Mouse (Mus musculus): ENCODE data around the gene Hspa1b. TPM values are rescaled to one million over a fixed set of nuclear protein-coding genes. Genes with fewer than 3 reads are reported as not detected.
"Not testable (repeated sequence)": the region's sequence is repeated elsewhere in the genome, so short reads cannot be mapped to it uniquely, and the experiment has no call there.

Hspa1b gene
- polyA plus RNA-seq (2011; ENCODE audit: insufficient read length, low read depth, missing spikeins): 20.9 and 36.6 TPM in 2 replicates

DNA sequence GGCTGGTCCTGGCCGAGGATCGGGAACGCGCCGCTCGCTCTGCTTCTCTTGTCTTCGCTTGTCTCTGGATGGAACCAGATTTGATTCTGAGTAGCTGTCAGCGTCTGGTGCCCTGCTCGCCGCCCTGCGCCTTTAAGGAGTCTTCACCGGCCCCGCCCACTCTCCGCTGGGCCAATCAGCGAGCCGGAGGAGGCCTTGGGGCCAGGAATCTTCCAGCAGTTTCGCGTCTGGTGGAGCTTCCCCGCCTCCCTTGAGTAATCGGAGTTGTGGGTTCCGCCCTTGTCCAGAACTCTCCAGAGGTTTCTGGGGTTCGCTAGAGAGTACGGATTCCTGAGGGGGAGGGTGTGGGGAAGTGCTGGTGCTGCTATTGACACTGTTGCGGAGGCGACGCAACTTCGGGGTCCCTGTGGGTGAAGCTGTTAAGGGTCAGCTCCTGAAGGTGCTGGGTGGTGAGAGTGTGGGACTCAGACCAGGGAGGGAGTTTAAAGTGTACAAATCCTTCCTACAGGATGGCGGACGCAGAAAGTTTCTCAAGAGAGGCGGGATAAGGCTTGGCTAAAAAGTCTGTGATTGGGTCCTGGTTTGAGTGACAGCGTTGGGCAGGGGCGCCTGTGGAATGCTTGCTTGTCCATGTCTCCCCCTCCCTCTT lies at the start of gene Hspa1b:
Gene Hspa1b (minus strand): TSS at position 109 of the 649 bp plus-strand sequence.
- H3K27ac ChIP-seq (ENCODE audit: insufficient read depth, low read length): peak within 1 kb of the TSS; percentile 98
- peak; percentile 78 for TF ChIP-seq POLR2A (IDR thresholded peaks at IDR 0.05; ENCODE audit: low read depth, low read length)
- H3K4me3 ChIP-seq (ENCODE audit: insufficient read depth, low read length): peak within 1 kb of the TSS; percentile 77
- not testable (repeated sequence) for H3K4me1 ChIP-seq (ENCODE audit: control insufficient read depth, insufficient read depth, low read length)

DNA sequence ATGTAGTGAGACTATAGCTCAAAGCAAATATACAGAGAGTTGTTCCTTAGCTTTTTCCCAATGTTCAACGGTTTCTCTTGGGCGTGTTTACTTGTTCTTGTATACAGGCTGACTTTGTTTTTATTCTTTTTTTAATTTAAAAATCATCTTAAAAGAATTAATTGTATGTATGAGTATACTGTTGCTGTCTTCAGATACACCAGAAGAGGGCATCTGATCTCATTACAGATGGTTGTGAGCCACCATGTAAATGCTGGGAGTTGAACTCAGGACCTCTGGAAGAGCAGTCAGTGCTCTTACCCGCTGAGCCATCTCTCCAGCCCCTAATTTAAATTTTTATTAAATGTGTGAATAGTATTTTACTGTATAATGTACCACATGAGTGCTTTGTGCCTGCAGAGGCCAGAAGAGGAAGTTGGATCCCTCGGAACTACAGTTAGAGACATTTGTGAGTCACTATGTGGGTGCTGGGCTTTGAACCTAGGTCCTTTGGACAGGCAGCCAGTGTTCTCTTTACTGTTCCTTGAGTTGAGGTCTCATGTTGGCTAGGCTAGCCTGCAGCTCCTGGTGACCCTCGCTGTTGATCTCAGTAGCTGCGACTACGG lies 48.5 kb upstream of the Hspa1b start:
- Histone ChIP-seq H3K4me3 (ENCODE audit: insufficient read depth, low read length) (no peak overlapping the region), H3K27ac (ENCODE audit: insufficient read depth, low read length) (no peak overlapping the region), H3K4me1 (ENCODE audit: control insufficient read depth, insufficient read depth, low read length) (no peaks in the 10 kb centered on the region; the same call in 1 of the 2 replicates)
- TF ChIP-seq CTCF (IDR thresholded peaks at IDR 0.05; ENCODE audit: borderline replicate concordance, insufficient read depth, low read length): no peak
- TF ChIP-seq POLR2A (IDR thresholded peaks at IDR 0.05; ENCODE audit: low read depth, low read length): no peak

DNA sequence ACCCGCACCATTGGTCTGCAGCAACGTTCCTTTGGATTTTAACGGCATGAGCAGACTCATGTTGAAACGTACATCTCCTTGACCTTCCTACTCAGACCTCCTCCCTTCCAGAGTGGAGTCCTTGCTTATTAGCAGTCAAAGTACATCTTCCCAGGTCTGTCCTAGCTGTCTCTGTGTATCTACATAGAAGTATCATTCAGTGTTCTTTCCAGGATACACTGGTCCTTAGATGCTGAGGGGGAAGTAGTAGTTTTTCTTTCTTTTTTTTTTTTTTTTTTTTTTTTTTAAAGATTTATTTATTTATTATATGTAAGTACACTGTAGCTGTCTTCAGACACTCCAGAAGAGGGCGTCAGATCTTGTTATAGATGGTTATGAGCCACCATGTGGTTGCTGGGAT lies 46.9 kb upstream of the Hspa1b start:
- not testable (repeated sequence) for H3K4me3 ChIP-seq (ENCODE audit: insufficient read depth, low read length); H3K27ac ChIP-seq (ENCODE audit: insufficient read depth, low read length); H3K4me1 ChIP-seq (ENCODE audit: control insufficient read depth, insufficient read depth, low read length)

DNA sequence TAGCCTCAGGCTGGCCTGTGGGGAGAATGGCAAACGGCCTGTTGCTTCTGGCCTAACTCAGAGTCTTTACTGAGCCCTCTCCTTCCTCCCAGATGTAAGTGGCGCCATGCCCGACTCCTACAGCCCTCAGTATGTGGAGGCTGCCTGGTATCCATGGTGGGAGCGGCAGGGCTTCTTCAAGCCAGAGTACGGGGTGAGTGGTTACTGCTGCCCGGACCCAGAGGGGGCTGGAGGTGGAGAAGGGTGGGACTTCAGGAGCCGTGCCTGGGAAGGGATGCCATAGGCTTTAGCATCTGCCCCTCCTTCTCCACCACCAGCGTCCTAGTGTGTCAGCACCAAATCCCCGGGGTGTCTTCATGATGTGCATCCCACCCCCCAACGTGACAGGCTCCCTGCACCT lies 46.1 kb upstream of the Hspa1b start:
- no peak for TF ChIP-seq CTCF (IDR thresholded peaks at IDR 0.05; ENCODE audit: borderline replicate concordance, insufficient read depth, low read length)
- H3K4me1 ChIP-seq (ENCODE audit: control insufficient read depth, insufficient read depth, low read length): no peaks in the 10 kb centered on the region; the same call in 1 of the 2 replicates
- H3K27ac ChIP-seq (ENCODE audit: insufficient read depth, low read length): no peak overlapping the region
- H3K4me3 ChIP-seq (ENCODE audit: insufficient read depth, low read length): no peak overlapping the region

DNA sequence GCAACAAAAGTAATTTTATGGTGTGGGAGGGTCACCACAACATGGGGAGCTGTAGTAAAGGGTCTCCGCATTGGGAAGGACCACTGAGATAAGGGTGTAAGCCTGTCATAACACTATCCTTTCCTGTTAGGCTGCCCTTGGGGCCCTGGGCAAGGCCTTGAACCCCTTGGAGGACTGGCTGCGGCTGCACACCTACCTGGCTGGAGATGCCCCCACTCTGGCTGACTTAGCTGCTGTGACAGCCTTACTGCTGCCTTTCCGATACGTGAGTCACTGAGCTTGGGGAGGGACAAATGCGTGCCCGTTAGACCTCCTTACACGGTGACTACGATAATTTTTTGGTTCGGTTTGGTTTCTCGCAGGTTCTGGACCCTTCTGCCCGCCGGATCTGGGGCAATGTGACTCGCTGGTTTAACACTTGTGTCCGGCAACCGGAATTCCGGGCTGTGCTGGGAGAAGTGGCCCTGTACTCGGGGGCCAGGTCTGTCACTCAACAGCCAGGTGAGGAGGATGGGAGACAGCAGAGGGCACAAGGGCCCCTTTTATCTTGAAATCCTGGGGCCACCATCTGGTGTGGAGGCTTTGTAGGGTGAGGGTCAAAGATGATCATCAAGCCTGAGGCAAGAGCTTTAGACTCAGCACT lies 45.2 kb upstream of the Hspa1b start:
- peaks cover 2% of the 10 kb centered on the region; the same call in 1 of the 2 replicates for H3K4me1 ChIP-seq (ENCODE audit: control insufficient read depth, insufficient read depth, low read length)
- H3K4me3 ChIP-seq (ENCODE audit: insufficient read depth, low read length): no peak overlapping the region
- no peak for TF ChIP-seq CTCF (IDR thresholded peaks at IDR 0.05; ENCODE audit: borderline replicate concordance, insufficient read depth, low read length)
- no peak for TF ChIP-seq POLR2A (IDR thresholded peaks at IDR 0.05; ENCODE audit: low read depth, low read length)
- H3K27ac ChIP-seq (ENCODE audit: insufficient read depth, low read length): no peak overlapping the region

DNA sequence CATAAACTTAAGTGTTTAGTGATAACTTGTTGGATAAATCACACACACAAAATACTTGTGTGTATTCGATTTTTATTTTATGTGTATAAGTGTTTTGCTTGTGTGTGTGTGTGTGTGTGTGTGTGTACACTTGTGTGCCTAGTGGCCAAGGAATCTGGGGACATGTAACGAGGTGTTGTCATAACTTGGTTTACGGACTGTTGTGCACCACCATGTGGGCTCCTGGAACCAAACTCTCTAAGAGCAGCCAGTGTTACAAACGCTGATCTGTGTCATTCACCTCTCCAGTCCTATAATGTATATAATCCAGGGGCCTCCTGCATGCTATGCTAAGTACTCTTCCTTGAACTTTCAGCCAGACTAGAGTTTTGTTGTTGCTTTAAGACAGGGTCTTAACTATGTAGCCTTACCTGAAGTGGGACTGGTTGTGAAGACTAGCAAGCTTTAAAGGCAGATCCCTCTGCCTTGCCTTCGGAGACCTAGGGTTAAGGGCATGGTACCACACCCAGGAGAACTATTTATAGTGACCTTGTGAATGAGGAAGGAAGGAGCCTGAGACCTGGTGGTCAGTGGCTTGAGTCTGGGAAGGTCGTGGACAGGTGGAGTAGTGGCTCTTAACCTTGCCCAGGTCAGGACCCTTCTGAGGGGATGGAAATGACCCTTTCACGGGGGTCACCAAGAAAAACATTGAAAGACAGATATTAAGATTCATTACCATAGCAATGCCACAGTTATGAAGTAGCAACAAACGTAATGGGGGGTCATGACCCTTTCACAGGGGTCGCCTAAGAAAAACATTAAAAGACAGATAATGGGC lies 44.2 kb upstream of the Hspa1b start:
- Histone ChIP-seq H3K4me3 (ENCODE audit: insufficient read depth, low read length) (peak overlapping the region; percentile 81), H3K4me1 (ENCODE audit: control insufficient read depth, insufficient read depth, low read length) (peaks cover 4% of the 10 kb centered on the region; the same call in 1 of the 2 replicates), H3K27ac (ENCODE audit: insufficient read depth, low read length) (no peak overlapping the region)
- TF ChIP-seq CTCF (IDR thresholded peaks at IDR 0.05; ENCODE audit: borderline replicate concordance, insufficient read depth, low read length): no peak
- no peak for TF ChIP-seq POLR2A (IDR thresholded peaks at IDR 0.05; ENCODE audit: low read depth, low read length)

DNA sequence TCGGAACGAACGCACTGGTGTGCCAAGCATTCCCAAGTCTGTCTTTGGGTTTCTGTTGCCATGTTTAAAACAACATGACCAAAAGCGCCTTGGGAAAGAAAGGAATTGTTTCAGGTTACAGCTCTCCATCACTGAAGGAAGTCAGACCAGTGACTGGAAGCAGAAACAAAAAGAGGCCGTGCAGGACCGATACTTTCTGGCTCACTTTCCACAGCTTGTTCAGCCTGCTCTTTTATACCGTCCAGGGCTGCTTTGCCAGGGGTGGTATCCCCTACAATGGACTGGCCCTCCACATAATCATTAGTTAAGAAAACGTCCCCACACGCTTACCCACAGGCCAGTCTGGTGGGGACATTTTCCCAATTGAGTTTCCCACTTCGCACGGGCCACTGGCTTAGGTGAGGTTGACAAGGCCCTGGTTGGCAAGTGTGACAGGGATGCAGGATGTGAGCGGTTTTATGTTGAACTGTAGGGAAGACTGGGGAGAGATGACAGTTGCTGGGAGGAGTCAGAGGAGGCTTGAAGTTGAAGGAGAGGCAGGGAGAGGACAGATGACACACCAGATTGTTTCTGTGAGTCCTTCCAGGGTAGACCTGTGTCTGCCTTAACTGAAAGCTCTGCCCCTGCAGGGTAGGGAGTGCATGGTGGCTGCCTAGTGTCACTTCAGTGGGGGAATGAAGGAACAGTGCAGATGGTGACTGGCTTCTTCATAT lies 43.3 kb upstream of the Hspa1b start:
- H3K4me3 ChIP-seq (ENCODE audit: insufficient read depth, low read length): peak overlapping the region; percentile 81
- peak overlapping the region; percentile 96 for H3K27ac ChIP-seq (ENCODE audit: insufficient read depth, low read length)
- no peak for TF ChIP-seq CTCF (IDR thresholded peaks at IDR 0.05; ENCODE audit: borderline replicate concordance, insufficient read depth, low read length)
- peak; percentile 52; the same call in 1 of the 2 replicates for TF ChIP-seq POLR2A (IDR thresholded peaks at IDR 0.05; ENCODE audit: low read depth, low read length)
- H3K4me1 ChIP-seq (ENCODE audit: control insufficient read depth, insufficient read depth, low read length): peaks cover 4% of the 10 kb centered on the region; the same call in 1 of the 2 replicates

DNA sequence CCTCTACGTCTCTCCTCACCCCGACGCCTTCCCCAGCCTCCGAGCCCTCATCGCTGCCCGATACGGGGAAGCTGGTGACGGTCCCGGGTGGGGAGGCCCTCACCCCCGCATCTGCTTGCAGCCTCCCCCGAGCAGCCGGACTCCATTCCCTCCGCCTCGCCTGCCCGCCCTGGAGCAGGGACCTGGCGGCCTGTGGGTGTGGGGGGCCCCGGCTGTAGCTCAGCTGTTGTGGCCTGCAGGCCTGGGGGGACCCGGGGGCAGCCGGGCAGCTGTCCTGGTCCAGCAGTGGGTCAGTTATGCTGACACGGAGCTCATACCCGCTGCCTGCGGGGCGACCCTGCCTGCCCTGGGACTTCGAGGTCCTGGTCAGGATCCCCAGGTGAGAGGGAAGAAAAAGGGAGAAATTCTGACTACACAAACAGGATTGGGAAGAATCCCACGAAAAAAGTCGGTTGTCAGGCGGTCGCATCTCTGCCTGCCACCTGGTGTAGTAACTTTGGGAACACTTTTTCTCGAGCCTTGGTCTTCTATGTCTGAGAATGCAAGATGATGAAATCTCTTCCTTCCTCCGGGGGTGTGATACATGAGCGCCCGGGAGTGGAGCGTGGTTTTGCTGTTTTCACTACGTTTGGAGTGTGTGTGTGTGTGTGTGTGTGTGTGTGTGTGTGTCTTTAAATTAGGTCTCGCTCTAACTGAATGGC lies 42.6 kb upstream of the Hspa1b start:
- H3K4me3 ChIP-seq (ENCODE audit: insufficient read depth, low read length): peak overlapping the region; percentile 81
- H3K27ac ChIP-seq (ENCODE audit: insufficient read depth, low read length): peak overlapping the region; percentile 96
- H3K4me1 ChIP-seq (ENCODE audit: control insufficient read depth, insufficient read depth, low read length): peaks cover 6% of the 10 kb centered on the region; the same call in 1 of the 2 replicates
- no peak for TF ChIP-seq CTCF (IDR thresholded peaks at IDR 0.05; ENCODE audit: borderline replicate concordance, insufficient read depth, low read length)
- TF ChIP-seq POLR2A (IDR thresholded peaks at IDR 0.05; ENCODE audit: low read depth, low read length): peak; percentile 29

All from embryonic fibroblast, embryonic 13.5 days (primary cell).